Mouse (Mus musculus): ENCODE results near the gene Cmtm6.
A peak's percentile ranks its signal among the peaks of the same experiment; 100 is the strongest.

The Cmtm6 gene

DNA sequence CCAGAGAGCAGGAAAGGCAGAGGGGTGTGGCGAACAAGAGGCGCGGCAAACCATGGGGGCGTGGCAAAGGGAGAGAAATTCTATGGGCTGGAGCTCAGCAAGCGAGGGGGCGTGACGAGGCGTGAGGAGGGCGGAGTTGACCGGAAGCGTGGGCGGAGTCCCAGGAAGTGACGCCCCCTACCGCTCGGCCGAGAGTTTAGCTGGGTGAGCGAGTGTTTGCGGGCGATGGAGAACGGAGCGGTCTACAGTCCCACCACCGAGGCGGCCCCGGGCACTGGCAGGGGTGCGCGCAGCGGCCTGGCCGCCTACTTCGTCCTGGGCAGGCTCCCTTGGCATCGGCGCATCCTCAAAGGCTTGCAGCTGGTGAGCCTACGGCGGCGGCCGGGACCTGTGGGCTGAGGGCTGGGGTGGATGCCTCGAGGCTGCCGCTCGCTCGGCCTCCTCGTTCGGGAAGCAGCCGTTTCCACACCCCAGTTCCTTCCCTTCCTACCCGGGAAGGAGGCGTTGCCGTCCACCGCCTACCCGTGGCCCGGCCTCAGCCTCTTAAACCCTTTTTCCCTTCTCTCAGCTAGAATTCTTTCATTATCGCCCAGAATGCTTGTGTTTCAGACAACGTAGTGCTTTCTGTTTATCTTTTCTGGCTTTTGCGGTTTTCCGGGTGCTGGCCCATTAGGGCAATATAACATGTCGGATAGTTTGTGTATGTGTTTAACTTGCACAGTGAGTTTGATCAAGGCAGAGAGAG lies at the start of gene Cmtm6:
Cmtm6 (plus strand) TSS at position 106 of the 745 bp plus-strand sequence.
- peak; percentile 97 for DNase-seq (ENCODE audit: low read depth, low spot score)

DNA sequence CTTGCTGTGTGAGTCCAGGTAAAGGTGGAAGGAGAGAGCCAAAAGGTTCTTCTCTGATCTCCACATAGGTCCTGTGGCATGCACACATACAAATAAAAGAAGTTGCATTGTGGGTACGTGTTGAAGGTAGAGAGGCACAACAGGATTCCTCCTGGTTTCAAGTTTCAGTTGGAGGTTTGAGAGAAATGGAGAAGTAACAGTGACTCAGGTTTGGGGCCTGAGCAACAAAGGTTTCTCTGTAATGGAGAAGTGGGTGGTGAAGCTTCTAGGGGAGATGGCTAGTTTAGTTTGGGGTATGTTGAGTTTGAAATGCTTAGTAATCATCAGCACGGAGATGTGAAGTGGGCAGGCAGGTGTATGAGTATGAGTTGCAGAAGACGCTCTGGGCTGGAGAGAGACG lies 48.7 kb upstream of the Cmtm6 start:
- DNase-seq (ENCODE audit: low read depth, low spot score), result no peak

DNA sequence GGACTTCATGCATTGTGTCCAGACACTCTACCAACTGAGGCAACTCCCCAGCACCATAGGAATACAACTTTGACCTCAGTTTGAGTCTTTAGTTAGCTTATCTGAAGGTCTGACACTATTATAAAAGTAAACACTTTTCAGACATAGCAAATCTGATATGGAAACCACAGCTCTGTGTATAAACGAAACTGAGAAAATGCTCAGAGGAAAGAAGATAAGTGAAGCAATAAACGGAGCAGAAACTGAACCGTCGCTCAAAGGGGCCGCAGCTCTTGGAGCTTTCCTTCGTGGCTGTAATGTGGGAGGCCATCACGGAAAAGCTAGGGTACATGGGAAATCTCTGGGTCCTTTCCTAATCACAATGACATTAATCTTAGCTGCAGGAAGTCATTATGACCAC lies 44.7 kb upstream of the Cmtm6 start:
- no peak for DNase-seq (ENCODE audit: low read depth, low spot score)

DNA sequence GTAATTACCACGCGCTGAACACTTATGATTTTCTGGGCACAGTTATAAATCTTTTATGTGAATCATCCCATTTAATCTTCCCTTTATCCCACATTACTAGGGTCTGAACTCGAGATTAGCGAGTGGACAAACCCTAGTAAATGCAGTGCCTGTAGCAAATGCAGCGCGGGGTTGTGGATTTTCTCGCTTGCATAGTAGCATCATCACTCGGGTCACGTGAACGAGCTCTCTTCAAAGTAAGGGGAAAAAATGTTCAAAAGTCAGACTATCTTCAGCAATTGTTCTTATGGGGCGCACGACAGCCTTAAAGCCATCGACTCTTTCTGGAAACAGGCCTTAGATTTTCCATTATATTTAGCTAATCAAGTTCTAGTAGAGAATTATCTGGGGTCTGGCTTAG lies 43.3 kb upstream of the Cmtm6 start:
- DNase-seq (ENCODE audit: low read depth, low spot score), result no peak

DNA sequence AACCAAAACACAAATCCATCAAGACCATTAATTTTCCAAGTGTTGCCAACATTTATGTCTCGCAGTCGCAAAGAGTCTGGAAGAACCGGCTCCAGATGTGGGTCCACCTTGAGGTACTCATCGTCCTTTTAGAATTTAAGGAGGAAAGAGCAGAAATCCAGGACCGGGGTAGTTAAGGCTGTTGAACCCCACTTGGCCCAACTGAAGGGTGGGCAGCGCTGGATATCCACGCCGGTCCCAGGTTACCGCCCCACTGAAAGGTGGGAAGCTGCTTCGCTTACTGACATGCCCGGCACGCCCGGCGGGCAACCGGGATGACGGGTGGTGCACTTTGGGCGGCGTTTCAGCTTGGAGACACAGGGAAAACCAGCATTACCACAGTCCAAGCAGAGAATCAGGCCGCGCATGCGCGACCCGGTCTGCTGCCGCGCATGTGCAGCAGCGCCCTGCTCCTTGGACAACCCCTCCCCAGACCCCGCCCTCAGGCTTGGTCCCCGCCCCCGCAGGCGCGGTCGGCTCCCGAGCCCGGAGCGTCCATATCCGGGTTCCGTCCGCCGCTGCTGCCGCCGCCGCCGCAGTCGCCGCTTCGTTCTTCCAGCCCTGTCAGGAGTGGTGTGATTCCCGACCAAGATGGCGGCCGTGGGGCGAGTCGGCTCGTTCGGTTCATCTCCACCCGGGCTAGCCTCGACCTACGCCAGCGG lies 42.5 kb upstream of the Cmtm6 start, which contains the start of gene Dync1li1:
Dync1li1 (plus strand) TSS at position 539 of the 701 bp plus-strand sequence.
- DNase-seq (ENCODE audit: low read depth, low spot score), result peak; percentile 98

DNA sequence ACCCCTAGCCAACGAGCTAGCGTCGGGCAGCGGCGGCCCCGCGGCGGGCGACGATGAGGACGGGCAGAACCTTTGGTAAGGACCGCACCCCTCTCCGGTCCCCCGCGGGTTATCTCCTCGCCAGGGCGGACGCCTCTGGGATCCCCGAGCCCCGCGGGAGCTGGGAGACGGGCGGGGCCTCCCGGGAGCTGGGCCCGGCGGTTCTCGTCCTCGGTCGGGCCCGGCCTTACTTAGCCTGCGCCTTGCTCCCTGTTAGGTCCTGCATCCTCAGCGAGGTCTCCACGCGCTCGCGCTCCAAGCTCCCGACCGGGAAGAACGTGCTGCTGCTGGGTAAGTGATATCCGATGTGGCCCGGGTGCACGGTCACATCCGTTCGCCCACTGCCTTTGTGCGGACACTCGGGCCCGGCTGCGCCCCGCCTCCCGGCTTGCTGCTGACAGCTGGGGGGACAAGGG lies 41.9 kb upstream of the Cmtm6 start:
- no peak for DNase-seq (ENCODE audit: low read depth, low spot score)

DNA sequence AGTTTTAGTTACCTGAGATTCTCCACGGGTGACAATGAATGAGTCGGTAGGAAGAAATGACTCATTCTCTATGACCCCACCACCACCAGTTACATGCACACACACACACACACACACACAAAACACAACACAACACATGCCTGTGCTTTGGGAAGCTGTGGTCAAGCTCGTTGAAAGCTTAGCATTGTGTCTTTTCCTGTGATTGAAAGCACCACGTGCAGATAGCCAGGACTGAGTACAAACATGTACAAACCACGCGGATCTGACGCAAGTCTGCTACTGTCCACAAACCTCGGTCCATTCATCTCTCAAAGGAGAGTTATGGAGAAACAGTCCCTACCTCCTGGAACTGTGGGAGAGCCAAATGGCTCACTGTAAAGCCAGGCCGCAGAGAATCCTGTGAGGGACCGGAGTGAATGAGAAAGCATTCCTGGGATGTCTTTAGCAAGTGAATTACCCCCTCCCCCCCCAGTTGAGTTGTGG lies 40.8 kb upstream of the Cmtm6 start:
- peak; percentile 81 for DNase-seq (ENCODE audit: low read depth, low spot score)

DNA sequence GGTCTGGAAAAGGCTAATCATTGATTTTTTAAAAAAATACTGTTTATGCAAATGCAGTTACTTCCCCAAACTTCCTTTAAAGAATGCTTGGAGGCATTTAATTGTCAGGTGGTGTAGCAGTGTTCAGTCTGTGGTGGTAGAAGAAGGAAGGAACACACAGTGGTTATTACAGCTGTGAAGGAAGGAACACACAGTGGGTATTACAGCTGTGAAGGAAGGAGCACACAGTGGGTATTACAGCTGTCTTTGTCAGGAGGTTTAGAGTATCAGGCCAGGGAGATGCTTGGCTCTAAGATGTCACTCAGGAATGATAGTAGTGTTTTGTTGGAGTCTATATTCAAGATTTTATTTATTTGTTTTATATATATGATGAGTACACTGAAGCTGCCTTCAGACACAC lies 39.8 kb upstream of the Cmtm6 start:
- no peak for DNase-seq (ENCODE audit: low read depth, low spot score)

DNA sequence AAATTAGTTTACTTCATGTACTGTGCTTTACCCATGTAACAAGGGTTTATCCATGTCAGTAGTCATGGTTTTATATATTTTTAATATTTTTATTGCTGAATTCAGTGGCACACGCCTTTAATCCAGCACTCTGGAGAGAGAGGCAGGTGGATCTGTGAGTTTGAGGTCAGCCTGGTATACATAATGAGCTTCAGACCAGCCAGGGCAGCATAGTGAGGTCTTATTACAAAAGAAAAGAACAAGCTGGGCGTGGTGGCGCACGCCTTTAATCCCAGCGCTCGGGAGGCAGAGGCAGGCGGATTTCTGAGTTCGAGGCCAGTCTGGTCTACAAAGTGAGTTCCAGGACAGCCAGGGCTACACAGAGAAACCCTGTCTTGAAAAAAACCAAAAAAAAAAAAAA lies 35.3 kb upstream of the Cmtm6 start:
- DNase-seq (ENCODE audit: low read depth, low spot score), result peak; percentile 49

DNA sequence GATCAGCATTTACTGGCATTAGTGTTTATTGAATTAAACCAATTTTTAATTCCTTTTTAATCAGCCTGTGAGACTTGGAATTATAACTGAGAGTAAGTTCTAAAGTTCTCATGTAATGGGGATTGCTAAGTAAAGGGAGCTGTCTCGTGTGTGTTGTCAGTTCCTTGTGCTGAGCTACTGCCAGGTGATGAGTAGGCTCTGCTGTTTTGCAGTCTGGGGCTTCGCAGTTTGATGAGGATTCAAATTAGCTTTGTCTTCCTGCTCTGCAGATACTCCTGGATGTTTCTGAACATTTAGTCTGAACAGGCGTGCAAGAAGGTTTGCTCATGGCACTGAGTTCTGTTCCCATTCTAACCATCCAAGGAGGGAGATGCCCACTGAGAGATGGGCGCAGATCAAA lies 33.8 kb upstream of the Cmtm6 start:
- DNase-seq (ENCODE audit: low read depth, low spot score), result no peak

DNA sequence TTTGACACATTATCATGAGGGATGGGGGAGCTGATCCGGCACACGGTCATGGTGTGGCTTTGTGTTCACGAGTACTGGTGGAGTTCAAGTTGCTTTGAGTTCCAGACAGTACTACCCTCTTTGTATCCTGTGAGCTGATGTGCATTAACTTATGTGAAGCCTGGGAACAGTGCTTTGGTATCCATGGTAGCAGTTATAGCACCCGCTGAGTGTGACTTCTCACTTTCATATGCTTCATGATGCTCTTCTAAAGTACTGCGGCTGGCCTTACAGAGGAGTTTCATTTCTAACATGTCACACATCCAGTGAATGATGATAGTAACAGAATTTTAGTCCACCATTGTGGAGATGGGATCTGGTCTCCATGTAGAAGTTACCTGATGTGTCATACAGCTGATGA lies 33.0 kb upstream of the Cmtm6 start:
- DNase-seq (ENCODE audit: low read depth, low spot score), result no peak

DNA sequence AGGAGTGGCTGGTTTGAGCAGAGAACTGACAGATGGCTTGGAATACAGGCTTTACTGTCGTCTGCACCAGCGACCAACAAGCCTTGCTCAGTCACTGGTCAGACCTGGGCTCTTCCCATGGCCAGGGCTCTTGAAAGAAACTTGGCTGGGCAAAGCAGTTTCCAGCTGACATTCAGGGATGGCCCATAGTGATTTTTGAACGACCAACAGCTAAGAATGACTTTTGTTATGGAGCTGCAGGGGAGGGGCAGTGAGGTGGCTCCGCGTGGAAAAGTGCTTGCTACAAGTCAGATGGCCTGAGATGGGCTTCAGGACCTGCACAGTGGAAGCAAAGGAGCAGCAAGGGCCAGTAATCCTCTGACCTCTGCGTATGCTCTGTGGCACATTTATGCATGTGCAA lies 31.7 kb upstream of the Cmtm6 start:
- no peak for DNase-seq (ENCODE audit: low read depth, low spot score)

DNA sequence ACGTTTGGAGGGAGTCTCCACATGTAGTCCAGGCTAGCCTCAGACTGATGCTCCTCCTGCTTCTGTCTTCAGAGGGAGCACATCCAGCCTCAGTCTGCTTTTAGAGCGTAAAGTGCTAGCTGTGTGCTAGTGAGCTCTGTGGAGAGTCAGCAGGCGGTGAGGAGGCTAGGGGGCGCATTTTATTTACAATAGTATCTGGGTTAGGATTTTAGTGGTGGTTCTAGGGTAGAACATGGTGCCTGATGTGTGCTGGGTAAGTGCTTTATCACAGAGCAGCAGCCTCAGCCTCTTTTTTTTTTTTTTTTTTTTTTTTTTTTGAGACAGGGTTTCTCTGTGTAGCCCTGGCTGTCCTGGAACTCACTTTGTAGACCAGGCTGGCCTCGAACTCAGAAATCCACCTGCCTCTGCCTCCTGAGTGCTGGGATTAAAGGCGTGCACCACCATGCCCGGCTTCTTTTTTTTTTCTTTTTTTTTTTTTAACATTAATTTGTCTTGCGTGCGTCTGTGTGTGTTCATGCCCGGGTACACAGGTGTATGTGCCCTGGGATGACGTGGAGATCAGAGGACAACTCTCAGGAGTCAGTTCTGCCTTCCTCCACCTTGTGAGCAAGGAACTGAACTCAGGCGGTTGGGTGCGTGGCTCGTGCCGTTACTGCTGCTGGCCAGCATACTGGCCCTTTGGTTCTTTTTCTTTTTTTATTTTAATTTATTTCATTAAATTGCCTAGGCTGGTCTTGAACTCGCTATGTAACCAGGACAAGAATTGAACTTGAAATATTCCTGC lies 30.8 kb upstream of the Cmtm6 start:
- DNase-seq (ENCODE audit: low read depth, low spot score), result peak; percentile 58

DNA sequence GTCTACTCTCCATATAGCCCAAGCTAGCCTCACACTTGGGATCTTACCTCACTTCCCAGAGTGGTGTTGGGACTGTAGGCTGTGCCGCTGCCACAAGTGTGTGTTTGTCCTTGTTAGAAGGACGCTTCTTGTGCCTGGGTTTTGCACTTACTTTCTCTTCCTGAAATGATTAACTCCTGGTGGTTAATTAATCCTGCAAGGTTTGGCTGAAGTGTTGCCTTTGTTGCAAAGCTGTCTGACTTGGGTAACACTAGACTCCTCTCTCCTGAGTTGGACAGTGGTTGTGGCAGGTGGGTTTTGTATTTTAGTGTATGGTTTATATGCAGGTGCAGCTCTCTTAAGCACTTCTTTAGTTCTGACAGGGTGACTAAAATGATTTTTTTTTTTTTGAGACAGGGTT lies 29.9 kb upstream of the Cmtm6 start:
- DNase-seq (ENCODE audit: low read depth, low spot score), result no peak

DNA sequence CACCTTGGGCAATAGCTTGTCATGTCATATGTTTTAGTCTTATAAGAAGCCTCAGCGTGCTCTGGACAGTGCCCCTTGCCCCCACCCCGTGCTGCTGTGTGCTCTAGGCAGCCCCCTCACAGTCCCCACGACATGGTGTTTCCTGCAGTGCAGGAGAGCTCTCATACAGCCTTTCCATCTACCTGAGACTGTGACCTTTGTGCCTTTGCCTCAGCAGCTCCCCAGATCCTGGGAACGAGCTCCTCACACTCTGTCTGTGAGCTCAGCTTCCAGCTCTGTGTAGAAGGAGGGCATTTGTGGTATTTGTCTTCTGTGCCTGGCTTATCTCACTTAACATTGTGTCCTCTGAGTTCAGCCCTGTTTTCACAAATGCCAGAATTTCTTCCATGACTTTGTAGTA lies 29.0 kb upstream of the Cmtm6 start:
- DNase-seq (ENCODE audit: low read depth, low spot score), result no peak

DNA sequence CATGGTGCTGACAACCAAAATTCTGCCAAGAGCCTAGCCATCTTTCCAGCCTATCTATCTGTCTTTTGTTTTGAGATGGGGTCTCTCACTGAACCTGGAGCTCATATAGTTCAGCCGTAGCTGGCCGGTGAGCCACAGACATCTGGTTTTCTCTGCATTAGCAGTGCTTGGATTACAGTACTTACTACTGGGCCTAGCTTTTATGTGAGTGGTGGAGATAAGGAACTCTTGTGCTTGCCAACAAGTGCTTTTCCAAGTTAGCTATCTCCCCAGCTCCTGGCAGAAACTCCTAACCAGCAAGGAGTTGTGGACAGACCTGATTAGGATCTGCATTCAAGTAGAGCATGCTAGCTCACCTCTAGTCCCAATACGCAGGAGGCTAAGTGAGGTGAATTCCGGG lies 23.1 kb upstream of the Cmtm6 start:
- no peak for DNase-seq (ENCODE audit: low read depth, low spot score)

DNA sequence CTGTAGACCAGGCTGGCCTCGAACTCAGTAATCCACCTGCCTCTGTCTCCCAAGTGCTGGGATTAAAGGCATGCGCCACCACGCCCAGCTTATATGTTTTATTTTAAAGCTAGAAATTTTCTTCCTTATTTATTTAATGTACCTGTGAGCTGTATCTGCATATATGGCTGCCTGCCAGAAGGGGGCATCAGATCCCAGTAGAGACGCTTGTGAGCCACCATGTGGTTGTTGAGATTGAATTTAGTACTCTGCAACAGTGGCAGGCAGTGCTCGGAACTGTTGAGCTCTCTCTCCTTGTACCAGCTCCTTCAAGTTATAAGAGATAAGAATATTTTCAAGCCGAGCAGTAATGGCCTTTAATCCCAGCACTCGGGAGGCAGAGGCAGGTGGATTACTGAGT lies 20.6 kb upstream of the Cmtm6 start:
- peak; percentile 80 for DNase-seq (ENCODE audit: low read depth, low spot score)

DNA sequence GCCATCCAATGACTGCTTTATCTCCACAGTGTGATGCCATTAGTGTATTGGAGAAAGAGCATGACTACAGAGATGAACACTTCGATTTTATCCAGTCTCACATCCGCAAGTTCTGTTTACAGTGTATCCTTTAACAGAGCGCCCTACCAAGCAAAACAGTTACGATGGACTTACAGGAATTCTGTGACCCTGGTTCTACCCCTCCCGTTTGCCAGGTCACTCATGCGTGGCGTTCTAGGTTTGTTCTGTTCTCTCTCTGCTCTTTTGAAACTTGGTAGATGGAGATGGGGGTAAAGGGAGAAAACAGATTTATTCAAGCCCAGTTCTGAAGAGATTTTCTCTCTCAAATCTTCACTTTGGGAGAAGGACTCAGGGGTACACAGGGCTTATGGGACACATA lies 17.4 kb upstream of the Cmtm6 start:
- DNase-seq (ENCODE audit: low read depth, low spot score), result no peak

DNA sequence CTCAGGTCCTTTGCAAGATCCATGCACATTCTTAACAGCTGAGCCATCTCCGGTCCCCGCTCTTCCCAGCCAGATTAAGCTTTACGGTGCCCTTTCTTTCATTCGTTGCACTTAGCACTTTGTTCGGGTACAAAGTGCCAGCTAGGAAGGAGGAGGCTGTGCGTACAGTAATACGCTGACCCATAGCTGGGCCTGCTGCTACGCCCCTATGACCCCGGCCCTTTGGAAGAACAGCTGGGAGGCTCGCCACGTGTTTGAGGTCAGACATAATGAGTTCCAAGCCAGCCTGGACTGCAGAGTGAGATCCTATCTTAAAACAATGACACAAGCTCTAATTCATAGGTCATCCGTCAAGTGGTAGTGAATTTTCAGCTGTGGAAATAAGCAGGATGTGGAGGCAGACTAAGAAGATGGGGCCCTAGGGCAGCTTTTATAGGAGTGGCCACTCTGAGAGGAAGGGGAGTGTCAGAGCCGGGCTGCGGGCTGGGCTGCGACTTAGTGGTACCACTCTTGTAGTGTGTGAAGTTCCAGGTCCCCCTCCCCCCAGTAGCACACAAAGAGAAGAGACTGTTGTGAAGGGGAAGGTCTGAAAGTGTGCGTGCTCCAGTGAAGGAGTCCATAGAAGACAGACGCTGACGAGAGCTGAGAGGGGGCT lies 14.1 kb upstream of the Cmtm6 start:
- no peak for DNase-seq (ENCODE audit: low read depth, low spot score)

DNA sequence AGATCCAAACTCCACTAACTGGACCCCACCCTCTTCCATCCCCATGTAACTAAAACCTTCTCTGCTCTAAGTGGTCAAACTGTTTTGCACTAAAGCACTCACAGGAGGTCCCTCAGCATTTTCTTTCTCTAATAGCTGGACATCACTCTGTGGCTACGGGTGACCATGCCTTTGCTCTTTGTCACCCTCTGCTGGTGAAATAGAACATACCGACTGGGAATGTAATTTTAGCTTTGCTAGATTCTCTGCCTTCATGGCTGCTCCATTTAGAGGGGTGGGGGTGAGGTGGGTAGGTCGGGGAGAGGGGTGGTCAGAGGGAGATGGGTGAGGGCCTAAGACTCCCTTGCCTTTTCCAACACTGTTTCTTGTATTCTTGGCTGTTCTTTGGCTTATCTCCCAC lies 3.6 kb upstream of the Cmtm6 start:
- peak; percentile 58 for DNase-seq (ENCODE audit: low read depth, low spot score)

DNA sequence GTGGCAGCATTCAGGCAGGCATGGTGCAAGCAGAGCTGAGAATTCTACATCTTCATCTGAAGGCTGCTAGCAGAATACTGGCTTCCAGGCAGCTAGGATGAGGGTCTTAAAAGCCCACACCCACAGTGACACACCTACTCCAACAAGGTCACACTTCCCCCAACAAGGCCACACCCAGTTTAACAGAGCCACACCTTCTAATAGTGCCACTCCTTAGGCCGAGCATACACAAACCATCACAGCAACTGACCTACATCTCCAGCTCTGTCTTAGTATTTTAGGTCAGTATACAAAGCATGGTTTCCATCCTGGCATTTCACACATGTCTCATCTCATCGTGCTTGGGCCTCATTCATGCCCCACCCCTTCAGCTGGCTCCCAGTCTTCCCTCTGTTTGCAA lies 2.5 kb upstream of the Cmtm6 start:
- peak; percentile 74 for DNase-seq (ENCODE audit: low read depth, low spot score)

All from ES-CJ7 (cell line).